Mouse (Mus musculus) forebrain, embryonic 11.5 days (tissue): ENCODE data around the gene Gna15. TPM values are rescaled to one million over a fixed set of nuclear protein-coding genes. Genes with fewer than 3 reads are reported as not detected.

Source experiments
- ATAC-seq: fragments of 200-750 bp; cut with Nextera tagmentation; replicated peaks from 2 replicates; pipeline ENCODE4 v1.8.0; 2017; ENCODE audit warnings: moderate TSS enrichment; ENCODE audit not compliant: low FRiP score
- DNase-seq: peaks from one replicate; pipeline ENCODE4 v3.0.0-alpha.2; 2017; ENCODE audit warnings: low spot score
- H3K27ac ChIP-seq: fragments of 300-500 bp; sonication (generic); 2 replicates; pipeline ENCODE4 v1.5.1; 2014; ENCODE audit warnings: low read depth, low read length
- H3K27me3 ChIP-seq: fragments of 300-500 bp; sonication (generic); 2 replicates; pipeline ENCODE4 v1.6.1; 2014; ENCODE audit warnings: mild to moderate bottlenecking, low read length, mixed read lengths; ENCODE audit not compliant: control insufficient read depth, insufficient read depth
- H3K36me3 ChIP-seq: fragments of 300-500 bp; sonication (generic); 2 replicates; pipeline ENCODE4 v1.6.1; 2014; ENCODE audit warnings: mild to moderate bottlenecking, low read length, moderate library complexity, mixed read lengths; ENCODE audit not compliant: control insufficient read depth, insufficient read depth
- H3K4me1 ChIP-seq: fragments of 300-500 bp; sonication (generic); replicated peaks from 2 replicates; pipeline ENCODE4 v1.6.1; 2014; ENCODE audit warnings: low read length, mixed read lengths; ENCODE audit not compliant: control insufficient read depth, insufficient read depth
- H3K4me2 ChIP-seq: fragments of 300-500 bp; sonication (generic); 2 replicates; pipeline ENCODE4 v1.6.1; 2014; ENCODE audit warnings: low read depth, mild to moderate bottlenecking, low read length, moderate library complexity, mixed read lengths; ENCODE audit not compliant: severe bottlenecking
- H3K4me3 ChIP-seq: fragments of 300-500 bp; sonication (generic); 2 replicates; pipeline ENCODE4 v1.5.1; 2014; ENCODE audit warnings: low read depth, low read length
- H3K9ac ChIP-seq: fragments of 300-500 bp; sonication (generic); 2 replicates; pipeline ENCODE4 v1.6.1; 2014; ENCODE audit warnings: low read length
- H3K9me3 ChIP-seq: fragments of 300-500 bp; sonication (generic); 2 replicates; pipeline ENCODE4 v1.6.1; 2016; ENCODE audit warnings: low read length, mixed read lengths; ENCODE audit not compliant: control insufficient read depth
- WGBS: fragments of 180-500 bp; shearing (Covaris S2); extraction: QIAGEN DNeasy Blood & Tissue Kit; methylation state at CpG from one replicate; pipeline ENCODE4 v1.1.7; 2014; 5-methylcytosine and 5-hydroxymethylcytosine counted together
- polyA plus RNA-seq: library from polyadenylated mRNA; unstranded; fragments of >200 nt; fragmentation: Nextera tagmentation; extraction: Ambion mirVana; gene quantifications from 2 replicates; pipeline ENCODE4 v1.2.1, GENCODE M21; 2014

The Gna15 gene
- polyA plus RNA-seq, 1 experiment from 2014 or later: 0.68 TPM

DNA sequence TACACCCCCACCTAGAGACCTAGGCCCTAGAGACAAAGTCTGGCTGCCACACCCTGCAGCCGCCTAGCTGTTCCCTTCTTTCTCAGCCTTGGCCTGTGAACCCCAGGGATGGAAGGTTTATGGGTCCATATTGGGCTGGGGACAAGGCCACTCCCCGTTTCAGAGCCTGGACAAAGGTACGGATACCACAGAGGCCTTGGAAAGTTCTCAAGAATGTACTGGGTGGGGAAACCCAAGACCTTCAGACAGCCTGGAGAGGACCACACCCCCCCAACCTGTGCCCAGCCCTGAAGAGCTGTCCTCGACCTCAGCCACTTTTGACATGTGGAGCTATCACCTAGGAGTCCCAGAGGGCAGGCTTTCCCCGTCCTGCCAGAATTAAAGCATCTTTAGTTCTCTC lies 24.9 kb upstream of the Gna15 start:
- Histone ChIP-seq H3K4me2 (no peak overlapping the region), H3K9ac (no peak overlapping the region), H3K27me3 (no peaks in the 10 kb centered on the region; the same call in 1 of the 2 replicates), H3K9me3 (no peaks in the 10 kb centered on the region), H3K27ac (no peak overlapping the region), H3K4me3 (no peak overlapping the region), H3K36me3 (no peaks in the 10 kb centered on the region), H3K4me1 (peaks cover 1% of the 10 kb centered on the region)
- ATAC-seq: no peak
- no peak for DNase-seq
- WGBS: 74% methylated on average over 5 of the region's 5 CpGs

- H3K9ac ChIP-seq: no peak overlapping the region
- 90% methylated on average over 13 of the region's 13 CpGs for WGBS
- H3K4me2 ChIP-seq: no peak overlapping the region
- no peaks in the 10 kb centered on the region; the same call in 1 of the 2 replicates for H3K27me3 ChIP-seq
- no peaks in the 10 kb centered on the region for H3K36me3 ChIP-seq
- peaks cover 14% of the 10 kb centered on the region for H3K4me1 ChIP-seq
- no peak for DNase-seq
- ATAC-seq: no peak
- H3K27ac ChIP-seq: no peak overlapping the region
- no peak overlapping the region for H3K4me3 ChIP-seq
- no peaks in the 10 kb centered on the region for H3K9me3 ChIP-seq
Observed at GRCm38 (mm10) chr10:81546788-81547571, 23.0 kb upstream of the Gna15 start.

GRCm38 (mm10) chr10:81546332-81546731 lies 22.3 kb upstream of the Gna15 start:
- ATAC-seq (no peak), DNase-seq (peak; percentile 43)
- H3K36me3 ChIP-seq: no peaks in the 10 kb centered on the region
- H3K27ac ChIP-seq: no peak overlapping the region
- H3K4me2 ChIP-seq: no peak overlapping the region
- 83% methylated on average over 5 of the region's 5 CpGs for WGBS
- no peaks in the 10 kb centered on the region; the same call in 1 of the 2 replicates for H3K27me3 ChIP-seq
- H3K9ac ChIP-seq: no peak overlapping the region; the same call in 1 of the 2 replicates
- H3K4me1 ChIP-seq: peaks cover 19% of the 10 kb centered on the region
- H3K9me3 ChIP-seq: no peaks in the 10 kb centered on the region
- no peak overlapping the region for H3K4me3 ChIP-seq

GRCm38 (mm10) chr10:81545161-81545747 lies 21.2 kb upstream of the Gna15 start, which contains the start of gene Gna11:
Gene Gna11 (minus strand): TSS chr10:81545190.
- peak; percentile 100 for DNase-seq
- Histone ChIP-seq H3K27ac (peak within 1 kb of the TSS; percentile 31; the same call in 1 of the 2 replicates), H3K4me3 (peak within 1 kb of the TSS; percentile 84), H3K4me1 (peaks cover 19% of the 10 kb centered on the region), H3K9ac (peak within 1 kb of the TSS; percentile 89), H3K27me3 (no peaks in the 10 kb centered on the region; the same call in 1 of the 2 replicates), H3K36me3 (no peaks in the 10 kb centered on the region), H3K9me3 (no peaks in the 10 kb centered on the region), H3K4me2 (peak within 1 kb of the TSS; percentile 91)
- peak; percentile 95 for ATAC-seq
- WGBS: 1% methylated on average over 57 of the region's 59 CpGs

GRCm38 (mm10) chr10:81544296-81545160 lies 20.5 kb upstream of the Gna15 start:
- no peaks in the 10 kb centered on the region for H3K36me3 ChIP-seq
- peak overlapping the region; percentile 31; the same call in 1 of the 2 replicates for H3K27ac ChIP-seq
- H3K4me2 ChIP-seq: peak overlapping the region; percentile 91
- under 1% methylated on average over 93 of the region's 93 CpGs for WGBS
- ATAC-seq (peak; percentile 17), DNase-seq (no peak)
- peak overlapping the region; percentile 89 for H3K9ac ChIP-seq
- H3K4me3 ChIP-seq: peak overlapping the region; percentile 84
- H3K9me3 ChIP-seq: no peaks in the 10 kb centered on the region
- H3K27me3 ChIP-seq: no peaks in the 10 kb centered on the region; the same call in 1 of the 2 replicates
- peaks cover 19% of the 10 kb centered on the region for H3K4me1 ChIP-seq

DNA sequence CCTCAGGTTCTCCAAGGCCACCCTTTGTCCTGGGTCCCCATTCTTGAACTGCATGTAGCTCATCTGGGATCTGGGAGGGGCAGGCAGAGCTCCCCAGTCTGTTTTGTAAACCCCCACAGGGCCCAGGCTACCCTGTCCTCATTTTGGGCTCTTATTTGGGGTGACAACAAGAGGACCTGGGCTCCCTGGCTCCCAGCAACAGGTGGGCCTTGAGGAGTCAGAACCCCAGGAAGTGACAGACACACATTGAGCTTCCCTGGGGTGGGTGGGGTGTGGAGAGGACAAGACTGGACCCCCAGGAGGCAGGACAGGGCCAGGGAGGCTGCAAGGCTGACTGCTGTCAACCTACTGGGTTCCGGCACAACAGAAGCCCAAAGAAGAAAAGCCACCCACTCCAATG lies 19.6 kb upstream of the Gna15 start:
- Histone ChIP-seq H3K9me3 (no peaks in the 10 kb centered on the region), H3K4me3 (peak overlapping the region; percentile 84), H3K27ac (no peak overlapping the region), H3K27me3 (no peaks in the 10 kb centered on the region), H3K36me3 (no peaks in the 10 kb centered on the region), H3K4me2 (peak overlapping the region; percentile 91), H3K9ac (peak overlapping the region; percentile 89), H3K4me1 (peaks cover 19% of the 10 kb centered on the region)
- WGBS: 55% methylated on average over 1 of the region's 1 CpGs
- DNase-seq: no peak
- no peak for ATAC-seq

DNA sequence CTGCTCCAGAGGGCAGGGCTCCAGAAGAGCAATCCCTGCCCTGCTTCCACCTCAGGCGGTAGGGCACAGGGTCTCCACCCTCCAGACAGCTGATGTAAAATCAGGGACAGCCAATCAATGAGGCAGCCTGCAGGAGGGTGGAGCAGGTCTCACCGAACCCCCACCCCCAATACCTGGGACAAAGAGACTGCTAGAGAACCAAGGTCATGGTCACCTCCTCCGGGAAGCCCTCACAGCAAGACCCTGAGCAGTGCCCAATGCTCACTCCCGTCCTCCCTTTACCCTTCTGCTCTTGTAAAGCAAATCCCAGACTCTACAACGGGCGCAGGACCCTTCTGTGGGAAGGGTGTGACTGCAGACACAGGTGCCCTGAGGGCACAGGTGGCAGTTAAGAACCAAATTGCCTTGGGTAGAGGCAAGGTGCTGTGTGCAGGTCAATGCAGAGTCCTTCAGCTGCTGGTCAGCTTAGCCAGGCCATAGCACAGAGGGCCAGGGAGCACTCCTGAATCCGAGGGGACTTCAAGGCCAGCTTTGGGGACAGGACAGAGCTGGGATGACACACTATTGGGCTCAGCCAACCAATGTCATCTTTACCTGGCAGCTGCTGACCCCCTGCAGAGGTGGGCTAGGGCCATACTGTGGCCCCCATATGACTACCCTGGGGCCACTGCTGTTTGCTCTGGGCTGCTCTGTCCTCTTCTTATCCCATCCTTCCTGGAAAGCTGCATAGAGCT lies 18.9 kb upstream of the Gna15 start:
- WGBS: 73% methylated on average over 7 of the region's 7 CpGs
- H3K9me3 ChIP-seq: no peaks in the 10 kb centered on the region
- H3K36me3 ChIP-seq: no peaks in the 10 kb centered on the region
- DNase-seq: no peak
- H3K4me2 ChIP-seq: peak overlapping the region; percentile 91; the same call in 1 of the 2 replicates
- no peak overlapping the region for H3K27ac ChIP-seq
- H3K4me3 ChIP-seq: no peak overlapping the region
- ATAC-seq: no peak
- peaks cover 20% of the 10 kb centered on the region for H3K4me1 ChIP-seq
- peak overlapping the region; percentile 89; the same call in 1 of the 2 replicates for H3K9ac ChIP-seq
- H3K27me3 ChIP-seq: no peaks in the 10 kb centered on the region

GRCm38 (mm10) chr10:81541803-81542202 lies 17.8 kb upstream of the Gna15 start:
- no peak overlapping the region for H3K9ac ChIP-seq
- peaks cover 20% of the 10 kb centered on the region for H3K4me1 ChIP-seq
- H3K36me3 ChIP-seq: no peaks in the 10 kb centered on the region
- no peak overlapping the region for H3K27ac ChIP-seq
- no peak overlapping the region for H3K4me2 ChIP-seq
- 83% methylated on average over 10 of the region's 10 CpGs for WGBS
- ATAC-seq: no peak
- H3K27me3 ChIP-seq: no peaks in the 10 kb centered on the region
- H3K9me3 ChIP-seq: no peaks in the 10 kb centered on the region
- no peak for DNase-seq
- no peak overlapping the region for H3K4me3 ChIP-seq
